Mouse (Mus musculus): ENCODE results near the gene Ufsp1.

The Ufsp1 gene

DNA sequence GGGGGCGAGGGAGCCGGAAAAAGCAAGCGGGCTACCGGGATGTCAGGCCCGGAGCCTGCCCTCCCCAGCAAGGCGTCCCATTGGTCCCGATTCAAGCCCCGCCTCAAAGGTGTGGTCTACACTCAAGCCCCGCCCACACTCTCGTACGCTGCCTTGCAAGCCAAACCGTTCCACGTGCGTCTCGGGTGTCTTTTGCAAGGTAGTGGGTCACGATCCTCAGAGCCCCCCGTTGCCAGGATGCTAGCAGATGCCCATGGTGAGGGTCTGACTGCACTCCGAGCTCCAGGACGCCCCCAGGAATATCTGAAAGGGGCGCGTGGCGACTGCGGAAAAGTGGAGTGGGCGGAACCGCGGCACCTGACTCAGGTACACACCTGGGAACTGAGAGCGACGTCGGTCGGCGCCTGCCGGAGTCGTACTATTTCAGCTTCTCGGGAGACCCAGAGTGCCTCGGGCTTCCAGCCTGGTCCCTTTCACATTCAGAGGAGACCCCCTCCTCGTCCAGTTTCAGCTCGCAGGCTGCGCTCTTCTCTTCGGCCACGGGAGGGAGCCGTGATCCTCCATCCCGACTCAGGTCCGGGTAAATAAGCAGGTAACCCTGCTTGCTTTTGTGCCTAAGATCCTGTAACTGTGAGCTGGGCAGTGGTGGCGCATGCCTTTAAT is 39.2 kb downstream of the Ufsp1 start, which contains the start of gene Slc12a9:
TSS of gene Slc12a9 (minus strand) at position 86 of the 663 bp plus-strand sequence.
- DNase-seq (ENCODE audit: low spot score in 2 of 2), result peak; percentile 89 to 97

DNA sequence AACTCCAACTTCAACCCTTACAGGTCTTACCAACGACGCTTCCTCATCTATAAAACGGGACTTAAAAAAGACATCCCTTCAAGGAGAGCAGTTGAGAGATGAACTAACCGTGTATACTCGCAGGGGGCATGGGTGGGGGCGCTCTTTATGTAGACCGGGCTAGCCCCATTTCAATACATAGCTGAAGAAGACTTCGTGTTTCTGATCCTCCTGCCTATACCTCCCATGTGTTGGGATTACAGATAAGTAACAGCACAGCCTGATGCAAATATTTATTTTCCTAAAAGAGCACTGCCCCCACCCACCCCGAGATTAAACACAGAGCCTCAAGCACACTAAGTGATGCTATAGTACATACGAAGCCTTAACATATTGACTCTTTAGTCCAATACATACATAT is 39.9 kb downstream of the Ufsp1 start:
- no peak for DNase-seq (ENCODE audit: low spot score in 2 of 2)

DNA sequence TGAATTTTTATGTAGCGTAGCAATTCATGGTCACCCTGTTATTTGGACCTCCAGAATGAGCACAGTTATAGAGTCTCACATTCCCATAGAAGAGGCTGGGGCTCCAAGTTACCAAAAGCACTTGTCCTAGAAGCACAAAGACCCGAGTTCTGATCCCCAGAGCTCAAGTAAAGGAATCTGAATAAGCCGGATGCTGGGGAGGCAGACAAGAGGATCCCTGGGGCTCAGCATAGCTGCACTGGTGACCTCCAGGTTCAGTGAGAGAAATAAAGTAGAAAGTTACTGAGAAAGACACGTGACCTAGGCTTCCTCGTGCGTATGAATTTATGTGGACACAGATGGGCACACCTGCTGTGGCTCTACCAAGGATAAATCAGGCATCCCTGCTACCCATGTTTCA is 40.6 kb downstream of the Ufsp1 start:
- no peak for DNase-seq (ENCODE audit: low spot score in 2 of 2)

DNA sequence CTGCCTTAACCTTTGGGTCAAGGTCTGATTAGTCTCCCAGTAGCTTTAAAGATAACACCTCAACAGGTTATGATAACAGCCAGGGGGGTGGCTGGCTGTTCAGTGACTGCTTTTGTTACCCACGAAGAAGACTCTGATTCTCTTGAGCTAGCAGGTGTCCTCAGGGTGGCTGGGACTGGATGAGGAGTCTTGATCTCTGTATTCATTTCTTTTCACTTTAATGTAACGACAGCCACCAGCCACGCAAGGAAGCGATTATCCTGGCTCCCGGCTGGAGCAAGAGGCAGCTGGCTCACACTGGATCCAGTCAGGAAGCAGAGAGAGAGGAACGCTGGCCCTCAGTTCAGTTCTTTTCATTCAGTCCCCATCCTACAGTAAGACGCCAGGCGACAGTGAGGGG is 42.8 kb downstream of the Ufsp1 start:
- no peak for DNase-seq (ENCODE audit: low spot score in 2 of 2)

DNA sequence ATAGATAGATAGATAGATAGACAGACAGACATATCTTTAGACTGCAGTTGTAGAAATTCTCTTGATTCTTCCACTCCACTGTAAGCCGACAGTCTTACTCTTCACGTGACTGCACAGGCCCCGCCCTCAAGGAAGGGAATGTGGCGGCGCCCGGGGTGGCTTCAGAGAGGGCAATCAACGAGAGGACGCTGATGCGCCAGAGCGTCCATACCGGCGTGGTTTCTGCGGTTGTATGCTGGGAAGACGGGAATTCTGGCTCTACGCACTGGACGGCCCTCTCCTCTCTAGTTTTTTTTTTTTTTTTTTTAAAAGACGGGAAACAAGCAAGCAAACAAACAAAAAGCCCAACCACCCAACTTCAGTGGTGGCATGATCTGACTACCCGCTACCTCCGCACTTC is 43.8 kb downstream of the Ufsp1 start:
- DNase-seq (ENCODE audit: low spot score in 2 of 2), result peak; percentile 89 to 92

DNA sequence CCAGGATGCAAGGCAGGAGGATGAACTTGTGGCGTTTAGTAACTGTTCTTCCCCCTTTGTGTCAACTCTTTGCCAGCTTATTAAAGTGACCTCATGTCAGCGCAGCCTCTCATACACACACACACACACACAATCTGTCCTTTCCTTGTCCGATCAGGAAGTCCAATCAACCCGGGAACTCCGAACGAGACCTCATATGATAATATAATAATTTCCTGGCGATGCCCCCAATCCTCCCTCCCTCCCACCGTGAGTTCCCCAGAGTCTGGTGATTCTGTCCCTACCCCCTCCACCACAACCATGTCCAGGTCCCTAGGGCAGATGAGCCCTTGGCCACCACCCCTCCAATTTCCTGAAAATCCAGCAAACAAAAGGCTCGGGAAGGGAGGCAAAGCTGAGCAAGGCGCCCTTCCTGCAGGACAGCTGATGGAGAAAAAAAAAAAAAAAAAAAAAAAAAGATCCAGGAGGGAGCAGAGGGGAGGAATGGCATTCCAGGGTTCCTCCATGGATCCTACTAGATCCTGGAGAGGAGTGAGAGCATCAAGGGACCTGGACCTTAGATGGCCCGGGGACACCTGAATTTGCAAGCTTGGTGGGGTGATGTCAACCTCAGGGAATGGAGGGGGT is 44.3 kb downstream of the Ufsp1 start:
- no peak for DNase-seq (ENCODE audit: low spot score in 2 of 2)

DNA sequence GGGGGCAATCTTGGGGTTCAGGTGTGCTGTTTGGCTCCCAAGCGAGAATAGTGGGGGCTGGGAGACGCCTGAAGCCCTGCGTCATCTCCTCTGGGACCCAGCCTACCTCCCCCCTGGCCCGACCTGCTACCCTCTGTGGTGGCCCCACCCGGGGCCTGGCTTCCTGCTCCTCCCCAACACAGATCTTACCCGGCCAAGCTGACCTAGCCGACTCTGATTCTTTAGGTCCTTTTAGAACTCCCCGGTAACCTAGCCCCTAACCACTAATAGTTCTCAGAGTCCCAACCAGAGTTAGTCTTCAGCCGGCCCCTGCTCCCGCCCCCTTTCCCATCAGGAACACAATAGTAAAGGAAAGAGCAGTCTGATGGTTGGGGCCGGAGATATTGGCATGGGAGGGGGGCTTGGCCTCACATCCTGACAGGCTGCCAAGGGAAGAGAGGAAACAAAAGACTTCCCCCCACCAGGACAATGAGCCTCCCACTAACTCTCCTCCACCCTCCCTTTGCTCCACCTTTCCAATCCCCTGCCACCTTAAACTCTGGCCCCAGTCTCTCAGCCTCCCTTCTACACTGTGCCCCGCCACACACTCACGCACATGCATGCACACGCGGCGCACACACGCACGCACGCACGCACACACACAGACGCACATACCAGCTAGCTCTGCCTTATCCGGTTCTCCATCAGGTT is 45.0 kb downstream of the Ufsp1 start:
- DNase-seq (ENCODE audit: low spot score in 2 of 2), result no peak

DNA sequence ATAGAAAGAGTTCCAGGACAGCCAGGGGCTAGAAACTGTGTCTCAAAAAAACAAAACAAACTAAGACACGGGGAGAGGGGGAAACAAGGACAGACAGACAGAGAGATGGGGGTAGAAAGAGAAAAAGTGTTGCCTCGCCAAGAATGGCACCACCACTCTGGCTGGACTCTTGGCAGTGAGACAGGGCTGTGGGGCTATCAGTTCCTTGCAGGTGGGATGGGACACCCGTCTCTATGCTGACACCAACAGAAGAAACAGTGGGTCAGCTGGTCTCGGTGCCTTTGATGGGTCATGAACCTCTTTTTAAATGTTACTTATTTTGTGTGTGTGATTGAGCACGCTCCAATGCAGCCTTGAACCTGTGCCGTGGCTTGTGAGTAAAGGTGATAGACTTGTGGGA is 45.8 kb downstream of the Ufsp1 start:
- DNase-seq (ENCODE audit: low spot score in 2 of 2), result no peak

DNA sequence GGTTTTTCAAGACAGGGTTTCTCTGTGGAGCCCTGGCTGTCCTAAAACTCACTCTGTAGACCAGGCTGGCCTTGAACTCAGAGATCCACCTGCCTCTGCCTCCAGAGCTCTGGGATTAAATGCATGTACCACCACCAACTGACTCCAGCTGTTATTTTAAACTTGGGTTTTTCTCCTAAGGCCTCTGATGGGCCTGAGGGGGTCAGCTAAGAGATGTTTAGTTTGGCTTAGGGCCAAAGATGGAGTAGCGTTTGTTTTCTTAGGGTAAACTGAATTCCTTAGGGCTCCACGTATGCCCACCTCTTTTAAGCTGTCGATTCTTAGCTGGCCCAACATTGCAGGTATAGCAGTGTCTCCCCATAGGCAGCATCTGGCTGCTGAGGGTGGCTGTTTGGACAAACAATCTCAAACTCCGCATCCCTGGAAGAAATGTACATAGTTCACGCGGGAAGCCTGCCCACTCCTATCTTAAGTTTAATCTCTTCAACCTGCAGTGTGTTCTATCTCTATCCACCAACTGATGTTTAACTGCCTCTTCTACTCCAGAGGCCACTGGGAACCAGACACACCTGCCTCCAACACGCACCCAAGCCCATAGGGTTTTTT is 48.1 kb downstream of the Ufsp1 start:
- DNase-seq (ENCODE audit: low spot score in 2 of 2), result no peak

DNA sequence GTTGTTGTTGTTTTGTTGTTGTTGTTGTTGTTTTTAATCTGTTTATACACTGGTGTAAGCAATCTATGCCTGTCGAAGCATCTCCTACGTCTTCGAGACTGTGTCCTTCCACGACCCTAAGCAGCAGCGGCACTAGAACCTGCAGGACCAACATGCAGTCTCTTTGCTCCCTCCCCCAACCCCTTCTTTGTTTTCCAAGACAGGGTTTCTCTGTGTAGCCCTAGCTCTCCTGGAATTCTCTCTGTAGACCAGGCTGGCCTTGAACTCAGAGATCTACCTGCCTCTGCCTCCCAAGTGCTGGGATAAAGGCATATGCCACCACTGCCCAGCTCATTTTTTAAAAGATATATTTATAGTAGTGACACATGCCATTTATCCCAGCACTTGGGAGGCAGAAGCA is 49.0 kb downstream of the Ufsp1 start:
- no peak for DNase-seq (ENCODE audit: low spot score in 2 of 2)

DNA sequence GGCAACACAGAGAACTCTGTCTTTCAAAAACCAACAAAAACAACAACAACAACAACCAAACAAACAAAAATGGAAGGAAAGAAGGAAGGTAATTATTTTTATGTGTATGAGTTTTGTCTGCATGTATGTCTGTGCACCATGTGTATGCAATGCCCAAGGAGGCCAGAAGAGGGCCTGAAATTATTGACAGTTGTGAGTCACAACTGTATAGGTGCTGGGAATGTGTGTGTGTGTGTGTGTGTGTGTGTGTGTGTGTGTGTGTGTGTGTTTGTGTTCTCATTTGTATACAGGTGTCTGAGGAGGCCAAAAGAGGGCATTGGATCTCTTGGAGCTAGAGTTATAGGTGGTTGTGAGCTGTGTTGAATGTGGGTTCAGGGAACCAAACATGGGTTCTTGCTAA is 49.4 kb downstream of the Ufsp1 start:
- DNase-seq (ENCODE audit: low spot score in 2 of 2), result no peak

Data from urinary bladder, postnatal 4 days (tissue).